Mouse (Mus musculus): ENCODE data around the gene Gm17677. TPM values are rescaled to one million over a fixed set of nuclear protein-coding genes. Genes with fewer than 3 reads are reported as not detected.

The Gm17677 gene
- total RNA-seq (2021), result not detected
- long read RNA-seq, result 0 reads

- no peak for DNase-seq (ENCODE audit: low spot score in 2 of 2)
These were observed at the start of gene Gm17677 for GRCm38 (mm10) chr9:35740749-35741148. Gm17677 (plus strand) TSS chr9:35741049.

GRCm38 (mm10) chr9:35691924-35692323, 48.9 kb upstream of the Gm17677 start:
- no peak for DNase-seq (ENCODE audit: low spot score in 2 of 2)

- DNase-seq (ENCODE audit: low spot score in 2 of 2), result no peak
These were observed 33.6 kb upstream of the Gm17677 start for GRCm38 (mm10) chr9:35707265-35707664.

GRCm38 (mm10) chr9:35756843-35757242, 16.0 kb downstream of the Gm17677 start:
- no peak for DNase-seq (ENCODE audit: low spot score in 2 of 2)

- no peak for DNase-seq (ENCODE audit: low spot score in 2 of 2)
These were observed 37.2 kb downstream of the Gm17677 start, which contains the start of gene Gm17727 for GRCm38 (mm10) chr9:35778009-35778408. Gm17727 (minus strand) TSS chr9:35778109.

GRCm38 (mm10) chr9:35790001-35790400, 49.2 kb downstream of the Gm17677 start, which contains the start of the genes Gm27235 and D730048I06Rik:
Gm27235 (minus strand) TSS chr9:35790101.
D730048I06Rik (minus strand) TSS chr9:35790112.
- no peak for DNase-seq (ENCODE audit: low spot score in 2 of 2)

Other genes starting within 250 kb of the Gm17677 start
- gene Gm1113, start 222.8 kb upstream of the Gm17677 start, total RNA-seq (2021), result not detected
- 10 to 100 TPM; 15.6 to 15.9 TPM for gene Ddx25, start 182.5 kb upstream of the Gm17677 start, total RNA-seq (2021)
- gene Pus3, start 182.5 kb upstream of the Gm17677 start, total RNA-seq (2021), result 10 to 100 TPM; 11.3 to 12.1 TPM
- 1 to 10 TPM in 1 of 2 experiments, under 1 TPM in 1; 0.58 to 1.5 TPM for gene Pate2, start 170.8 kb upstream of the Gm17677 start, total RNA-seq (2021)
- gene Hyls1, start 170.7 kb upstream of the Gm17677 start, total RNA-seq (2021), result 10 to 100 TPM; 14.8 to 15.3 TPM
- gene Pate4, start 129.1 kb upstream of the Gm17677 start, total RNA-seq (2021), result not detected
- not detected for gene Pate3, start 92.8 kb upstream of the Gm17677 start, total RNA-seq (2021)
- not detected for gene Pate1, start 53.7 kb upstream of the Gm17677 start, total RNA-seq (2021)
- gene Gm17727, start 37.1 kb downstream of the Gm17677 start, total RNA-seq (2021), result not detected
- not detected for gene Gm27235, start 49.1 kb downstream of the Gm17677 start, total RNA-seq (2021)
- gene D730048I06Rik, start 49.1 kb downstream of the Gm17677 start, total RNA-seq (2021), result not detected
- gene 9230110F15Rik, start 103.1 kb downstream of the Gm17677 start, total RNA-seq (2021), result not detected
- gene 9230113P08Rik, start 167.4 kb downstream of the Gm17677 start, total RNA-seq (2021), result under 1 TPM in 1 of 2 experiments, not detected in 1; 0.20 TPM